Mouse (Mus musculus) intestine, embryonic 14.5 days (tissue): ENCODE data around the gene Rack1. TPM values are rescaled to one million over a fixed set of nuclear protein-coding genes. Genes with fewer than 3 reads are reported as not detected.
"Not testable (repeated sequence)": the region's sequence is repeated elsewhere in the genome, so short reads cannot be mapped to it uniquely, and the experiment has no call there.

Experiments
- ATAC-seq: fragments of 200-750 bp; cut with Nextera tagmentation; replicated peaks from 2 replicates; pipeline ENCODE4 v1.8.0; 2017; ENCODE audit warnings: low read depth, moderate number of reproducible peaks, moderate TSS enrichment, moderate library complexity; ENCODE audit not compliant: low FRiP score, low TSS enrichment
- DNase-seq: peaks from one replicate; pipeline ENCODE4 v3.0.0-alpha.2; 2018; ENCODE audit warnings: low spot score
- H3K27ac ChIP-seq: fragments of 300-500 bp; sonication (generic); 2 replicates; pipeline ENCODE4 v1.5.1; 2014; ENCODE audit warnings: low read depth, mild to moderate bottlenecking, control low read depth
- H3K27me3 ChIP-seq: fragments of 300-500 bp; sonication (generic); replicated peaks from 2 replicates; pipeline ENCODE4 v1.6.1; 2014; ENCODE audit warnings: low read length, control low read depth; ENCODE audit not compliant: control insufficient read depth, insufficient read depth
- H3K36me3 ChIP-seq: fragments of 300-500 bp; sonication (generic); 2 replicates; pipeline ENCODE4 v1.6.1; 2014; ENCODE audit warnings: low read length, control low read depth; ENCODE audit not compliant: control insufficient read depth, insufficient read depth
- H3K4me1 ChIP-seq: fragments of 300-500 bp; sonication (generic); replicated peaks from 2 replicates; pipeline ENCODE4 v1.6.1; 2014; ENCODE audit warnings: low read length, control low read depth, mixed read lengths; ENCODE audit not compliant: control insufficient read depth, insufficient read depth
- H3K4me2 ChIP-seq: fragments of 300-500 bp; sonication (generic); 2 replicates; pipeline ENCODE4 v1.6.1; 2014; ENCODE audit warnings: low read length
- H3K4me3 ChIP-seq: fragments of 300-500 bp; sonication (generic); 2 replicates; pipeline ENCODE4 v1.5.1; 2014; ENCODE audit warnings: low read depth, low read length, control low read depth, mixed read lengths
- H3K9ac ChIP-seq: fragments of 300-500 bp; sonication (generic); 2 replicates; pipeline ENCODE4 v1.6.1; 2014; ENCODE audit warnings: mild to moderate bottlenecking, low read length
- H3K9me3 ChIP-seq: fragments of 300-500 bp; sonication (generic); 2 replicates; pipeline ENCODE4 v1.6.1; 2016; ENCODE audit warnings: low read length, control low read depth; ENCODE audit not compliant: control insufficient read depth
- WGBS: fragments of 180-500 bp; shearing (Covaris S2); extraction: QIAGEN DNeasy Blood & Tissue Kit; methylation state at CpG from one replicate; pipeline ENCODE4 v1.1.7; 2014; 5-methylcytosine and 5-hydroxymethylcytosine counted together
- polyA plus RNA-seq: library from polyadenylated mRNA; unstranded; fragments of >200 nt; fragmentation: Nextera tagmentation; extraction: Ambion mirVana; gene quantifications from 2 replicates; pipeline ENCODE4 v1.2.1, GENCODE M21; 2014

Gene Rack1
- polyA plus RNA-seq, 1 experiment from 2014 or later = 1,145 TPM

DNA sequence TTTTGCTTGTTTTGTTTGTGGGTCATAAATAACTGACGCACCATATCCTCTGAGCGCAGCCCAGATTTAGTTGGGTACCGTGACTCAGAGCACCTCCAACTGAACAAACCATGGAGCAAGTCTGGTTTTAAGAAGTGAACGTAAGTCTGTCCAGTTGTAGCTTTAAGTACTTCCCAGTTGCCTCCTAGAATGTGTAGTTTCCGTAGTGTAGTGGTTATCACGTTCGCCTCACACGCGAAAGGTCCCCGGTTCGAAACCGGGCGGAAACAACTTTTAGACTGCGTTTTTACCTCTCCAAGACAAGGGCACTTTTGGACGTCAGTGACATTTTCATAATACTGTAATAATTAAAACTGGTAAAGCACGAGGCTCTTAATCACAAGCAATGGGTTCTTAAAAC, 18.2 kb downstream of the Rack1 start:
- WGBS = 0% methylated on average over 16 of the region's 16 CpGs
- Histone ChIP-seq H3K4me1 (peaks cover 10% of the 10 kb centered on the region), H3K27ac (0 out of 2 replicates have a peak overlapping the region, but pooled peaks have one; percentile 95), H3K9me3 (no peaks in the 10 kb centered on the region), H3K36me3 (peaks cover 17% of the 10 kb centered on the region), H3K27me3 (no peaks in the 10 kb centered on the region), H3K4me2 (peak overlapping the region; percentile 97), H3K9ac (peak overlapping the region; percentile 86), H3K4me3 (peak overlapping the region; percentile 80)
- ATAC-seq (peak; percentile 29; the same call in 1 of the 2 replicates), DNase-seq (peak; percentile 96)

DNA sequence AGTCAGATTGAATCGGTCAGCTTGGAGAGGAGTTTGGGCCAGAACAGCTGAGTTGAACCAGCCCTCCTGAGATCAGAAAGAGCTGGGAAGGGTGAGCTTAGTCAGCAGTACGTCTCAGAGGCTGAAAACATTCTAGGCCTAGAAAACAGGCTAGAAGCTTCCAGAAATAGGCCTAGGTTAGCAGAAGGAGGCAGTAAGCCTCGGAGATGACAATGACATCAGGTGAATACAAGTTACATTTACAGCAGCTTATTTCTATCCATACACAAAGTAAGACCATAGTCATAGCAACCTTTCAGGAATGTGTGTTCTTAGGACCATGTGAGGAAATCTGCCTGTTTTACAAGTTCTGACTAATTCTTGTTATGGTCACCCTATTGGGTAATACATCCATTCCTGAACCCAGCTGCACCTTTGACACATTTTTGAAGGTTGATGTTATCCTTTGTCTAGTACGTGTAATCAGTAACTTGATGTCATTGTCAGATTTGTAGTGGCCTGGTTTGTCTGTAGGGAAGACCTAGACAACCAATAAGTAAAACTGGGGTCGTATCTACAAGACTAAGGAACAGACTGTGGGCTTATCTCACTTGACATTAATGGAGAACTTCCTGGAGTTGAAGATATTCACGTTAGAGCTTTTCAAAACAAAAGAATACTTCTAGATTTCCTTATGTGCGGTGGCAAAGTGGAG, 19.6 kb downstream of the Rack1 start:
- 74% methylated on average over 7 of the region's 7 CpGs for WGBS
- H3K4me3 ChIP-seq = no peak overlapping the region
- no peak overlapping the region for H3K4me2 ChIP-seq
- H3K27ac ChIP-seq = no peak overlapping the region
- H3K36me3 ChIP-seq = peaks cover 7% of the 10 kb centered on the region
- ATAC-seq = no peak
- DNase-seq = no peak
- no peaks in the 10 kb centered on the region for H3K9me3 ChIP-seq
- H3K27me3 ChIP-seq = no peaks in the 10 kb centered on the region; the same call in 1 of the 2 replicates
- H3K4me1 ChIP-seq = peaks cover 18% of the 10 kb centered on the region
- no peak overlapping the region for H3K9ac ChIP-seq

GRCm38 (mm10) chr11:48820308-48820674, 20.2 kb downstream of the Rack1 start:
- no peak for ATAC-seq
- no peak overlapping the region for H3K9ac ChIP-seq
- H3K4me2 ChIP-seq = no peak overlapping the region
- peaks cover 13% of the 10 kb centered on the region; the same call in 1 of the 2 replicates for H3K4me1 ChIP-seq
- H3K36me3 ChIP-seq = peaks cover 3% of the 10 kb centered on the region
- H3K27me3 ChIP-seq = no peaks in the 10 kb centered on the region; the same call in 1 of the 2 replicates
- no peak overlapping the region for H3K4me3 ChIP-seq
- no peaks in the 10 kb centered on the region for H3K9me3 ChIP-seq
- no peak overlapping the region for H3K27ac ChIP-seq
- no peak for DNase-seq

- H3K27ac ChIP-seq, H3K4me2 ChIP-seq, H3K36me3 ChIP-seq, H3K9me3 ChIP-seq, ATAC-seq, H3K27me3 ChIP-seq, H3K9ac ChIP-seq, DNase-seq, H3K4me3 ChIP-seq: not testable (repeated sequence)
- WGBS = 84% methylated on average over 14 of the region's 14 CpGs
- peaks cover 13% of the 10 kb centered on the region; the same call in 1 of the 2 replicates for H3K4me1 ChIP-seq
Measured at GRCm38 (mm10) chr11:48821299-48821698, 21.2 kb downstream of the Rack1 start.

DNA sequence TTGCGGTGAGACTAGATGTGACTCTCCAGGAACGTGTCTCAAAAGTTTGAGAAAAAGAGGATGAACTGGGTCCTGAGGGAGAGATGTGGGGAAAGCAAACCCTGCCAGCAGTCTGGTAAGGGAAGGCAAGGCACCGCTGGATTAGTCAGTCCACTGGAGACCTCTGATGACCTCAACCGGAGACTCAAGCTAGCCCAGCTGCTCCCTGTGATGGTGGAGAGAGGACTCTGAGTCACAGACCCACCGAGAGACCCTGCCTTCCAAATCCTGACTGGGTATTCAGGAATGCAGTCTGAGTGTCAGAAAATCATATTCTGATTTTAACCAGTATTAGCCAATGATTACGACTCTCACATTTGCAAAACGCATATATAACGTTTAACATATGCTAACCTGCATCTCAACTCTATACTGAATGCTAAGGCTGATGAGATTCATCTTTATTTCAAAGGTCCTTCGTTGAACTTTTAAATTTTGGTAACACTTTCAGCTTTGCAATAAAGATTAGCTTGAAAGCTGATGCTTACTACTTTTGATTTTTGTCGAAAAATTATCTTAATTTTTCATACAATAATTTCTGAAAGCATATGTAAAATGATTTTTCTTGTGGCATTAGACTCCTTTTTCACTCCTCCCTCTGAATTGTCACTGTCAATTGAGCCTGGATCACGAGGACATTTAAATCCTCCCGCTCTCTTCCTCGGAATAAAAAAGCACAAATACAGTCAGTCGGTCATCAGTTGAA, 22.8 kb downstream of the Rack1 start:
- H3K4me3 ChIP-seq = peak overlapping the region; percentile 46
- H3K9ac ChIP-seq = 0 out of 2 replicates have a peak overlapping the region, but pooled peaks have one; percentile 20
- no peak for DNase-seq
- H3K27me3 ChIP-seq = no peaks in the 10 kb centered on the region; the same call in 1 of the 2 replicates
- no peaks in the 10 kb centered on the region for H3K9me3 ChIP-seq
- no peak overlapping the region for H3K27ac ChIP-seq
- no peak for ATAC-seq
- H3K4me2 ChIP-seq = peak overlapping the region; percentile 81
- H3K36me3 ChIP-seq = no peaks in the 10 kb centered on the region
- H3K4me1 ChIP-seq = peaks cover 13% of the 10 kb centered on the region; the same call in 1 of the 2 replicates
- WGBS = 40% methylated on average over 14 of the region's 14 CpGs

DNA sequence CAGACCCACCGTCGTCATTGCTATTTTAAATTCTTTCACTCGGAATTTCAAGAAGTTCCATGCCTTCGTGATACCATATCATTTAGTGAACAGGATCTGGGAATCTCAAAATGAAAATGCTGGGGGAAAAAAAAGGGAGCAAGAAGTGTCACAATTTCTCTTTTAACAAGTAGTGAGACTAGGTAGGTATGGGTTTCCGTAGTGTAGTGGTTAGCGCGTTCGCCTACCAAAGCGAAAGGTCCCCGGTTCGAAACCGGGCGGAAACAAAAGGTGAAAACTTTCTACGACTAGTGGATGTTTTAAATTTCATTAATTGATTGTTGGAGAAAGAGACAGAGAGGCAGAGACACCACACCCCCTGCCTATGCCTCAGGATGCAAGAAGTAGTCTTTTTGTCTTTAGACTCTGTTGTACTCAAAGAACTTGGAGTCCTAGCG, 23.4 kb downstream of the Rack1 start:
- peak overlapping the region; percentile 81 for H3K4me2 ChIP-seq
- H3K27ac ChIP-seq = no peak overlapping the region
- DNase-seq (peak; percentile 91), ATAC-seq (peak; percentile 41; the same call in 1 of the 2 replicates)
- H3K36me3 ChIP-seq = no peaks in the 10 kb centered on the region
- no peaks in the 10 kb centered on the region; the same call in 1 of the 2 replicates for H3K27me3 ChIP-seq
- peaks cover 13% of the 10 kb centered on the region; the same call in 1 of the 2 replicates for H3K4me1 ChIP-seq
- peak overlapping the region; percentile 46 for H3K4me3 ChIP-seq
- H3K9ac ChIP-seq = peak overlapping the region; percentile 27; the same call in 1 of the 2 replicates
- no peaks in the 10 kb centered on the region for H3K9me3 ChIP-seq
- under 1% methylated on average over 15 of the region's 15 CpGs for WGBS

- H3K9me3 ChIP-seq = no peaks in the 10 kb centered on the region
- H3K27me3 ChIP-seq = no peaks in the 10 kb centered on the region; the same call in 1 of the 2 replicates
- H3K27ac ChIP-seq = no peak overlapping the region
- H3K4me3 ChIP-seq = peak overlapping the region; percentile 46
- H3K4me2 ChIP-seq = peak overlapping the region; percentile 81
- WGBS = 7% methylated on average over 22 of the region's 22 CpGs
- DNase-seq = no peak
- no peak for ATAC-seq
- peaks cover 13% of the 10 kb centered on the region; the same call in 1 of the 2 replicates for H3K4me1 ChIP-seq
- H3K9ac ChIP-seq = peak overlapping the region; percentile 27; the same call in 1 of the 2 replicates
- H3K36me3 ChIP-seq = no peaks in the 10 kb centered on the region
Measured at GRCm38 (mm10) chr11:48824311-48824830, 24.2 kb downstream of the Rack1 start.

DNA sequence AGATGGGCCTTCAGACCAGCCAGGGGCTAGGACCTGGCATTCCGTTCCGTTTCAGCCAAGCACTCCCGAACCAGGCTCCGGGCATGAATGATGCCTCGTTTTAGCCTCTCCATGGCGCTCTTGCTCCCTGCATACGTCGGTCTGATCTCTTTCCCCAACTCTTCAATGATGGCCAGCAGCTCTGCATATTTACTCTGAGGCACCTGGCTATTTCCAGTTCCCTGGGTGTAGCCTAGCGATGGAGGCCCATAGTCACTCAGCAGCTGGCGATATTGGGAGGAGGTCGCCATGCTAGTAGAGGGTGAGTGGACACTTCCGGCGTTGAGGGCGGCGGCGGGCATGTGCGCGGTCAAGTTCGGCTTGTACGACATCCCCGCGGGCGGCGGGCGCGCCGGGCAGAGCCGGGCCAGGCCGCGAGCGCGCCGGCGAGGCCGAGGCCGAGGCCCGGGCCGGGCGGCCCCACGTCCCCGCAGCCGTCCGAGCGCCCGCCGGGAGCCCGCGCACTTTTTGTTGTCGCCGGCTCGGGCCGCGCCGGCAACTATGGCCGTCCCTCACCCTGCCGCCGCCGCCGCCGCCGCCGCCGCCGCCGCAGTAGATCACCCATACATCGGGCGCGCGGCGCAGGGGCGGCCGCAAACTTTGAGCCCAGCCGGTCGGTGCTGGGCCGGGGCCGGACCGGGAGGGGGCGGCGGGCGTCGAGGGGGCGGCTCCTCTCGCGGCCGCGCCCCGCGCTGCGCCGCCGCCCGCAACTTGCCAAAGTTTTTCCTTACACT, 26.0 kb downstream of the Rack1 start, which contains the start of the genes Trim7 and Gm12184:
Gene Trim7, plus strand, starts transcription at position 162 of the 773 bp plus-strand sequence.
Gene Gm12184, minus strand, starts transcription at position 677 of the 773 bp plus-strand sequence.
- H3K9ac ChIP-seq = peak within 1 kb of the TSS; percentile 38
- peak; percentile 82 for ATAC-seq
- not testable (repeated sequence) for H3K36me3 ChIP-seq, DNase-seq, H3K27me3 ChIP-seq, H3K9me3 ChIP-seq
- H3K4me2 ChIP-seq = peak within 1 kb of the TSS; percentile 46
- peaks cover 13% of the 10 kb centered on the region; the same call in 1 of the 2 replicates for H3K4me1 ChIP-seq
- H3K27ac ChIP-seq = peak within 1 kb of the TSS; percentile 43; the same call in 1 of the 2 replicates
- WGBS = 0% methylated on average over 34 of the region's 92 CpGs
- peak within 1 kb of the TSS; percentile 51 for H3K4me3 ChIP-seq
